Mouse (Mus musculus) CH12.LX (cell line): ENCODE data around the gene Mad1l1. TPM values are rescaled to one million over a fixed set of nuclear protein-coding genes. Genes with fewer than 3 reads are reported as not detected.

Experiments used
- DNase-seq: peaks from one replicate; pipeline ENCODE4 v3.0.0-alpha.2; 2013; ENCODE audit errors: extremely low read depth
- H3K27ac ChIP-seq: 2 replicates; pipeline ENCODE4 v1.5.1; 2012; ENCODE audit warnings: low read depth, mild to moderate bottlenecking, control low read depth, moderate library complexity; ENCODE audit not compliant: insufficient read depth
- H3K27me3 ChIP-seq: replicated peaks from 2 replicates; pipeline ENCODE3; 2012; ENCODE audit warnings: inconsistent platforms
- H3K36me3 ChIP-seq, 2 experiments: replicated peaks in 1 of 2; 2 replicates each; pipeline versions ENCODE3 to v1.6.1; 2012; ENCODE audit warnings: inconsistent platforms in 1 of 2, low read length in 1 of 2, mild to moderate bottlenecking in 1 of 2, mixed read lengths in 1 of 2, moderate library complexity in 1 of 2; ENCODE audit not compliant: control insufficient read depth in 1 of 2, insufficient read depth in 1 of 2
- H3K4me1 ChIP-seq, 2 experiments: 2 replicates each; pipeline ENCODE4 v1.6.1; 2012; ENCODE audit warnings: inconsistent platforms in 1 of 2, moderate library complexity in 1 of 2; ENCODE audit not compliant: insufficient read depth in 2 of 2, control insufficient read depth in 1 of 2
- H3K4me2 ChIP-seq: 2 replicates; pipeline ENCODE4 v1.6.1; 2012; ENCODE audit warnings: low read depth, mild to moderate bottlenecking, control low read depth; ENCODE audit not compliant: poor library complexity, insufficient read depth, severe bottlenecking
- H3K4me3 ChIP-seq, 3 experiments: fragments of 150-350 bp in 1 of 3; sonication (generic) in 1 of 3; replicated peaks in 1 of 3; 2 replicates each; pipeline versions ENCODE3 to v1.5.1; 2011 to 2012; ENCODE audit warnings: low read depth in 2 of 3, low read length in 2 of 3, mild to moderate bottlenecking in 2 of 3, moderate library complexity in 2 of 3, control low read depth in 1 of 3, improper control_type of control experiment in 1 of 3, inconsistent platforms in 1 of 3, mixed read lengths in 1 of 3; ENCODE audit not compliant: poor library complexity in 1 of 3
- H3K79me2 ChIP-seq: replicated peaks from 2 replicates; pipeline ENCODE4 v1.6.1; 2012; ENCODE audit warnings: mild to moderate bottlenecking, moderate library complexity; ENCODE audit not compliant: control insufficient read depth, poor library complexity, insufficient read depth, severe bottlenecking; ENCODE audit errors: extremely low read depth
- H3K9ac ChIP-seq: 2 replicates; pipeline ENCODE4 v1.6.1; 2012; ENCODE audit warnings: low read depth, mild to moderate bottlenecking, control low read depth, moderate library complexity; ENCODE audit not compliant: insufficient read depth
- H3K9me3 ChIP-seq: replicated peaks from 2 replicates; pipeline ENCODE3; 2012; ENCODE audit warnings: low read length, inconsistent platforms, mixed read lengths
- CHD1 ChIP-seq: IDR thresholded peaks from 2 replicates; pipeline ENCODE4 v1.6.1; 2012; ENCODE audit warnings: low read depth, low read length, improper control_type of control experiment, inconsistent platforms
- CTCF ChIP-seq, 2 experiments: IDR thresholded peaks in 1 of 2; conservative IDR thresholded peaks in 1 of 2; 2 replicates each; pipeline ENCODE4 v1.5.1; 2011 to 2012; ENCODE audit warnings: low read depth in 2 of 2, low read length in 2 of 2, improper control_type of control experiment in 1 of 2, inconsistent platforms in 1 of 2, mild to moderate bottlenecking in 1 of 2, moderate library complexity in 1 of 2
- ELF1 ChIP-seq: IDR thresholded peaks from 2 replicates; pipeline ENCODE4 v1.6.1; 2014; ENCODE audit warnings: low read depth, mild to moderate bottlenecking, inconsistent platforms, low read length, improper control_type of control experiment
- GABPA ChIP-seq: IDR thresholded peaks from 2 replicates; pipeline ENCODE4 v1.6.1; 2012; ENCODE audit warnings: low read depth, low read length, improper control_type of control experiment, inconsistent platforms; ENCODE audit not compliant: insufficient replicate concordance
- HCFC1 ChIP-seq: IDR thresholded peaks from 2 replicates; pipeline ENCODE4 v1.6.1; 2012; ENCODE audit warnings: low read depth, mild to moderate bottlenecking, inconsistent platforms, low read length, improper control_type of control experiment
- IRF4 ChIP-seq: IDR thresholded peaks from 2 replicates; pipeline ENCODE4 v1.6.1; 2014; ENCODE audit warnings: low read depth, mild to moderate bottlenecking, inconsistent platforms, low read length, improper control_type of control experiment
- JUN ChIP-seq: IDR thresholded peaks from 2 replicates; pipeline ENCODE4 v1.6.1; 2011; ENCODE audit warnings: low read depth, mild to moderate bottlenecking, low read length, improper control_type of control experiment, moderate library complexity; ENCODE audit not compliant: insufficient read depth
- JUND ChIP-seq: conservative IDR thresholded peaks from 2 replicates; pipeline ENCODE4 v1.6.1; 2011; ENCODE audit warnings: low read depth, low read length, improper control_type of control experiment
- MAX ChIP-seq: IDR thresholded peaks from 2 replicates; pipeline ENCODE4 v1.6.1; 2011; ENCODE audit warnings: low read length, improper control_type of control experiment
- MAZ ChIP-seq: IDR thresholded peaks from 2 replicates; pipeline ENCODE4 v1.6.1; 2012; ENCODE audit warnings: low read depth, mild to moderate bottlenecking, inconsistent platforms, low read length, improper control_type of control experiment, moderate library complexity
- MXI1 ChIP-seq: IDR thresholded peaks from 2 replicates; pipeline ENCODE4 v1.6.1; 2011; ENCODE audit warnings: mild to moderate bottlenecking, low read depth, low read length, improper control_type of control experiment
- MYC ChIP-seq: IDR thresholded peaks from 2 replicates; pipeline ENCODE4 v1.6.1; 2011; ENCODE audit warnings: low read depth, mild to moderate bottlenecking, improper control_type of control experiment, low read length
- NELFE ChIP-seq: IDR thresholded peaks from 2 replicates; pipeline ENCODE4 v1.6.1; 2011; ENCODE audit warnings: low read depth, low read length, improper control_type of control experiment
- POLR2A ChIP-seq: IDR thresholded peaks from 2 replicates; pipeline ENCODE4 v1.6.1; 2011; ENCODE audit warnings: low read depth, mild to moderate bottlenecking, improper control_type of control experiment, low read length
- POLR2AphosphoS2 ChIP-seq: IDR thresholded peaks from 2 replicates; pipeline ENCODE4 v1.6.1; 2011; ENCODE audit warnings: low read depth, low read length, improper control_type of control experiment
- RAD21 ChIP-seq: IDR thresholded peaks from 2 replicates; pipeline ENCODE4 v1.6.1; 2011; ENCODE audit warnings: low read depth, mild to moderate bottlenecking, low read length, improper control_type of control experiment, moderate library complexity
- RCOR1 ChIP-seq: conservative IDR thresholded peaks from 2 replicates; pipeline ENCODE4 v1.6.1; 2012; ENCODE audit warnings: low read depth, mild to moderate bottlenecking, inconsistent platforms, low read length, improper control_type of control experiment
- SIN3A ChIP-seq: IDR thresholded peaks from 2 replicates; pipeline ENCODE4 v1.6.1; 2012; ENCODE audit warnings: low read length, improper control_type of control experiment, inconsistent platforms
- SMC3 ChIP-seq: IDR thresholded peaks from 2 replicates; pipeline ENCODE4 v1.6.1; 2011; ENCODE audit warnings: low read depth, low read length, improper control_type of control experiment
- TBP ChIP-seq: conservative IDR thresholded peaks from 2 replicates; pipeline ENCODE4 v1.6.1; 2011; ENCODE audit warnings: low read depth, low read length, improper control_type of control experiment
- TCF12 ChIP-seq: IDR thresholded peaks from 2 replicates; pipeline ENCODE4 v1.6.1; 2014; ENCODE audit warnings: low read depth, mild to moderate bottlenecking, inconsistent platforms, low read length, improper control_type of control experiment
- UBTF ChIP-seq: IDR thresholded peaks from 2 replicates; pipeline ENCODE4 v1.6.1; 2012; ENCODE audit warnings: low read depth, mild to moderate bottlenecking, inconsistent platforms, low read length, improper control_type of control experiment, moderate library complexity
- USF1 ChIP-seq: IDR thresholded peaks from 2 replicates; pipeline ENCODE4 v1.6.1; 2014; ENCODE audit warnings: low read depth, mild to moderate bottlenecking, inconsistent platforms, low read length, improper control_type of control experiment
- USF2 ChIP-seq: conservative IDR thresholded peaks from 2 replicates; pipeline ENCODE4 v1.6.1; 2011; ENCODE audit warnings: low read depth, low read length, improper control_type of control experiment
- ZC3H11A ChIP-seq: IDR thresholded peaks from 2 replicates; pipeline ENCODE4 v1.6.1; 2012; ENCODE audit warnings: low read depth, mild to moderate bottlenecking, inconsistent platforms, low read length, improper control_type of control experiment
- ZMIZ1 ChIP-seq: IDR thresholded peaks from 2 replicates; pipeline ENCODE4 v1.6.1; 2012; ENCODE audit warnings: low read depth, mild to moderate bottlenecking, inconsistent platforms, low read length, improper control_type of control experiment
- ZNF384 ChIP-seq: IDR thresholded peaks from 2 replicates; pipeline ENCODE4 v1.6.1; 2012; ENCODE audit warnings: low read depth, low read length, improper control_type of control experiment, inconsistent platforms
- dilution Hi-C: fragments of 300-500 bp; cut with MboI; formaldehyde crosslinking; loops from 2 replicates; pipeline ENCODE4 v1.14.3; 2020; ENCODE audit warnings: low sequenced_read_pairs; ENCODE audit not compliant: extremely low pct_unique_long_range_greater_than_20kb, extremely low pct_ligation_motif_present
- in situ Hi-C: fragments of 300-500 bp; cut with MboI; formaldehyde crosslinking; loops from 3 replicates; pipeline ENCODE4 v1.14.3; 2019; ENCODE audit warnings: low sequenced_read_pairs, low pct_ligation_motif_present, low pct_unique_long_range_greater_than_20kb, mixed read lengths
- polyA plus RNA-seq: library from polyadenylated mRNA; unstranded; fragments of >175 nt; gene quantifications from 2 replicates; pipeline ENCODE4 v1.2.1, GENCODE M21; 2012; ENCODE audit warnings: low read depth; ENCODE audit not compliant: insufficient read length
- total RNA-seq, 2 experiments: library from RNA; depleted of rRNA; stranded (reverse); fragments of 300-350 nt in 1 of 2; fragments of >200 nt in 1 of 2; gene quantifications; 2 replicates each; pipeline ENCODE4 v1.2.3; 2012 to 2014

The Mad1l1 gene
- total and polyA plus RNA-seq, 3 experiments, result 24.8 to 45.6 (median 28.9) TPM

DNA sequence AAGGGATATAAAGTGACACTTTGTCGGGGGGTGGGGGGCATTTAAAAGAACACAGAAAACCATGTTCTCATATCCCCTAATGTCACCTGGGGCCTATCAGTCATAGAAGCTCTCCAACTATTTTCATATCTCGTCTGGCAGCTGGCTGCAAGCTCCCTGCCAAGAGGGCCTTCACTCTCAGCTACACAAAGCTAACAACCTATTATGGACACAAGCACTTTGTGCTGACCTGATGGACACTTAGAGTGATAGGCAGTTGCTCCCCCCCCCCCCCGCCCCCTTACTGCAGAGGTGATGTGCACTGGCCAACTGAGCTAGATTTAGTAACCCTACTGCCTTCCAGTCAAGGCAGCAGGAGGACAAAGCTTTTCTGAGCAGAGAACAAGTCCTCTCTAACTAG lies 104.3 kb downstream of the Mad1l1 start:
- no peak overlapping the region for H3K4me3 ChIP-seq
- no peaks in the 10 kb centered on the region for H3K79me2 ChIP-seq
- in situ Hi-C loops, result no loop called here
- DNase-seq, result no peak
- H3K27me3 ChIP-seq, result no peaks in the 10 kb centered on the region
- H3K4me2 ChIP-seq, result no peak overlapping the region
- TF ChIP-seq CHD1 (no peak), JUN (no peak), ZC3H11A (no peak), USF2 (no peak), MYC (no peak), RAD21 (no peak), USF1 (no peak), ELF1 (no peak), ZNF384 (no peak), UBTF (no peak), JUND (no peak), SIN3A (no peak), MAX (no peak), RCOR1 (no peak), TBP (no peak), IRF4 (no peak), GABPA (no peak)
- H3K4me1 ChIP-seq, result peaks cover 13 to 56% of the 10 kb centered on the region in 2 experiments
- dilution Hi-C loops, result no loop called here
- H3K27ac ChIP-seq, result no peak overlapping the region
- peaks cover 0 to 46% of the 10 kb centered on the region in 2 experiments for H3K36me3 ChIP-seq
- no peak overlapping the region for H3K9ac ChIP-seq
- H3K9me3 ChIP-seq, result no peaks in the 10 kb centered on the region

DNA sequence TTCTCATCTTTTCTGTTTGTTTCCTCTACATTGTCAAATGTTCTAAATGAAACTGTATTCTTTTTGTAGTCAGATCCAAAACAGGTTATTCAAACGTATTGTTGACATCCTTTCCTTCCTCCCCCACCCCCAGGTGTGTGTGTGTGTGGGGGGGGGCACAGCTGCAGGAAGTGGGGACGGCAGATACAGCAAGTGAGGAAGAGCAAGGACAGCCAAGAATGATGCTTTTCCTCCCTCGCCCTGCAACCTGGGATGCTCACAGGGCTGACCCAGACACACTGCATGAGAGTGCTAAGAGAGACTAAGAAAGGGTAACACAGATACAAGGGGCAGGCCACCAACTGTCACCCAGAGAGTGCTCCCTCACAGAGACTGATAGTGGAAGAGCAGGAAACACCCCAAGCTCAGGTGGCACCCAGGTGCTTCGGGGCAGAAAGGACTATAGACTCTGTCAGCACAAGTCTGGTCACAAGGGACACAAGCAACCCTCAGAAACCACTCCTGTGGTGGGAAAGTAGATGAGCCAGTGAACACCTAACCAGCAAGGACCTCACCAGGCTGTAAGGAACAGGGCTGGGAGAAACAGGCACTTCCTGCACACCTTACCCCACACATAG lies 105.8 kb downstream of the Mad1l1 start:
- no peak for DNase-seq
- no peaks in the 10 kb centered on the region for H3K27me3 ChIP-seq
- no peak overlapping the region for H3K9ac ChIP-seq
- peaks cover 13 to 53% of the 10 kb centered on the region in 2 experiments for H3K4me1 ChIP-seq
- dilution Hi-C loops, result no loop called here
- H3K9me3 ChIP-seq, result no peaks in the 10 kb centered on the region
- no peak overlapping the region for H3K27ac ChIP-seq
- peaks cover 0 to 44% of the 10 kb centered on the region in 2 experiments for H3K36me3 ChIP-seq
- no peak overlapping the region for H3K4me2 ChIP-seq
- H3K4me3 ChIP-seq, result no peak overlapping the region
- in situ Hi-C loops, result no loop called here
- no peaks in the 10 kb centered on the region for H3K79me2 ChIP-seq
- no peak for TF ChIP-seq MYC
- no peak for TF ChIP-seq CTCF (conservative IDR thresholded peaks at IDR 0.05 in 1 of 2, IDR thresholded peaks at IDR 0.05 in 1 of 2; ENCODE audit: low read depth in 2 of 2, low read length in 2 of 2)
- TF ChIP-seq USF2, result no peak
- no peak for TF ChIP-seq POLR2AphosphoS2
- no peak for TF ChIP-seq MXI1
- TF ChIP-seq NELFE, result no peak
- no peak for TF ChIP-seq JUND
- no peak for TF ChIP-seq TCF12
- TF ChIP-seq SIN3A, result no peak
- no peak for TF ChIP-seq SMC3
- no peak for TF ChIP-seq POLR2A
- TF ChIP-seq ZMIZ1, result no peak
- TF ChIP-seq ZNF384, result no peak
- no peak for TF ChIP-seq HCFC1
- TF ChIP-seq ELF1, result no peak
- no peak for TF ChIP-seq MAZ
